8 mouse cellular contexts compared by ENCODE assay signal in the genomic region with DNA sequence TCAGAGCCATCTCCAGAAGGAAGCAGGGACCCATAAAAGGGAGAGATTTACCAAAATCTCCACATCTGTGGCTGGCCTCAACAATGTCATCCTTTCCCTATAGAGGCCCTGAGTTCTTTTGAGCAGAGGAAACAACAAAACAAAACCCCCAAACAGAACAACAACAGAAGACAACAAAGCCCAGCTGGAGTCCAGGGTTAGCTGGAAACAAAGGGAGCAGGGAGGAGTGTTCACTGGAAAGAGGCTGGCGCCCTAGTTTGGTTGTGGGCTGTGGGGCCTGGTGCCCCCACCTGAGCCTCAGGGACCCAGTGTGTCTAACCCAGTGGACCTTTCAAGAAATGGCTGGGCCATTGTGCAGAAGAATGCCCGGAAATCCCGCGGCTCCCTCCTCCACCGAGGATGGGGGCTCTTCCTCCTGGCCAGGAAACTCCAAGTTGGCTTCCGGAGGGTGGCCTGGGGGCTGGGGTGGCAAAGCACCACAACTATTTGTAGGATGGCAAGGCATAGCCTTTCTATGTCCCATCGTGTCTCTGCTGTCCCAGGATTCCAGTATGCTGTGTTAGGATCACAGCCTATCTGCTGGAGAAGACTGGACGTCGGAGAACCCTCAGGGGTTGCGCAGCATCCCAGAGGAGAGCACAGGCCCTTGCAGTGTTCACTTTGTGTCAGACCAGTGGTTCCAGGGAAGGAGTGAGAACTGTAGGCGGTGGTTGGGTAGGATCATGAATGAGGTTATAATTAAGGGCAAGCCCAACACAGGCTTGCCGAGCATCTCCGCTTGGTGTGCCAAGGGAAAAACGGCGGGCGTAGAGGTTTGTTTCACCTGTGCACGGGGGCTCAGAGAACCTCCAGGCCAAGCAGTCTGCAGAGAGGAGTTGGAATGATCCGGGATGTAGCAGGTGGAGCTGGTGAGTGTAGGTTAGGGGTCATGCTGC. TPM values are rescaled to one million over a fixed set of nuclear protein-coding genes. Genes with fewer than 3 reads are reported as not detected.
A peak's percentile ranks its signal among the peaks of the same experiment; 100 is the strongest.
DNase-seq lines count a peak whose midpoint lies in the region; ATAC-seq lines count a peak whose summit lies in the region.

No protein-coding gene starts in this region.

- H3K9me3 ChIP-seq in embryonic facial prominence, embryonic 10.5 days, result no peaks in the 10 kb centered on the region
- H3K9me3 ChIP-seq in intestine, embryonic 16.5 days (ENCODE audit: control insufficient read depth, low read length), result no peaks in the 10 kb centered on the region
- no peaks in the 10 kb centered on the region for H3K9me3 ChIP-seq in lung, embryonic 16.5 days (ENCODE audit: control insufficient read depth, low read length)

- H3K9ac ChIP-seq in intestine, embryonic 16.5 days (ENCODE audit: low read depth, low read length), result no peak overlapping the region
- H3K9ac ChIP-seq in lung, embryonic 16.5 days (ENCODE audit: low read length), result peak overlapping the region; percentile 44

- no peak for ATAC-seq in intestine, embryonic 16.5 days
- ATAC-seq in lung, embryonic 16.5 days (ENCODE audit: low read depth), result peak; percentile 61

- H3K4me1 ChIP-seq in embryonic facial prominence, embryonic 10.5 days, result peaks cover 33% of the 10 kb centered on the region
- H3K4me1 ChIP-seq in intestine, embryonic 16.5 days (ENCODE audit: control insufficient read depth, insufficient read depth, low read length), result peaks cover 9% of the 10 kb centered on the region; the same call in 1 of the 2 replicates
- 0 out of 2 replicates have a peak, but pooled peaks cover 2% of the 10 kb centered on the region for H3K4me1 ChIP-seq in lung, embryonic 16.5 days (replicated peaks; ENCODE audit: control insufficient read depth, insufficient read depth, low read length)

- no peak for DNase-seq in embryonic facial prominence, embryonic 10.5 days (ENCODE audit: low spot score)
- peak; percentile 98 for DNase-seq in heart, adult 11 months
- no peak for DNase-seq in cerebellum, postnatal 25 days
- DNase-seq in thymus, postnatal 10 days (ENCODE audit: low spot score in 2 of 2), result no peak
- DNase-seq in spleen, adult 18-20 months, result no peak
- DNase-seq in gastrocnemius, postnatal 25 days, result no peak

- peaks cover 65% of the 10 kb centered on the region for H3K27me3 ChIP-seq in embryonic facial prominence, embryonic 10.5 days (replicated peaks; ENCODE audit: low read depth, poor library complexity, severe bottlenecking)
- peaks cover 39% of the 10 kb centered on the region for H3K27me3 ChIP-seq in intestine, embryonic 16.5 days (replicated peaks; ENCODE audit: control insufficient read depth, insufficient read depth, low read length)
- H3K27me3 ChIP-seq in lung, embryonic 16.5 days (ENCODE audit: control insufficient read depth, insufficient read depth, low read depth, low read length), result peaks cover 39% of the 10 kb centered on the region

- peak overlapping the region; percentile 57 for H3K4me3 ChIP-seq in embryonic facial prominence, embryonic 10.5 days
- H3K4me3 ChIP-seq in intestine, embryonic 16.5 days (ENCODE audit: low read length), result no peak overlapping the region
- peak overlapping the region; percentile 35 for H3K4me3 ChIP-seq in lung, embryonic 16.5 days (ENCODE audit: low read length)

- 22% methylated on average over 18 of the region's 18 CpGs for WGBS in embryonic facial prominence, embryonic 10.5 days
- 40% methylated on average over 18 of the region's 18 CpGs for WGBS in intestine, embryonic 16.5 days
- 39% methylated on average over 18 of the region's 18 CpGs for WGBS in lung, embryonic 16.5 days

- peaks cover 13% of the 10 kb centered on the region for H3K36me3 ChIP-seq in embryonic facial prominence, embryonic 10.5 days (replicated peaks)
- no peaks in the 10 kb centered on the region for H3K36me3 ChIP-seq in intestine, embryonic 16.5 days (ENCODE audit: control insufficient read depth, insufficient read depth, low read length)
- no peaks in the 10 kb centered on the region for H3K36me3 ChIP-seq in lung, embryonic 16.5 days (ENCODE audit: control insufficient read depth, insufficient read depth, low read length)

- H3K4me2 ChIP-seq in intestine, embryonic 16.5 days (ENCODE audit: low read depth, low read length), result no peak overlapping the region
- peak overlapping the region; percentile 53 for H3K4me2 ChIP-seq in lung, embryonic 16.5 days (ENCODE audit: low read depth, low read length)

- no peak overlapping the region for H3K27ac ChIP-seq in embryonic facial prominence, embryonic 10.5 days (replicated peaks)
- peak overlapping the region; percentile 48; the same call in 1 of the 2 replicates for H3K27ac ChIP-seq in intestine, embryonic 16.5 days (ENCODE audit: low read length)
- H3K27ac ChIP-seq in lung, embryonic 16.5 days (ENCODE audit: low read length), result peak overlapping the region; percentile 81

RNA-seq across cellular contexts. Expression of gene Cldn5, which starts 0.8 kb away (rescaled TPM):
- 20.0 and 22.0 TPM in 2 replicates for polyA plus RNA-seq in embryonic facial prominence, embryonic 10.5 days (2016; fragmentation: Nextera tagmentation; extraction: Ambion mirVana)
- polyA plus RNA-seq in intestine, embryonic 16.5 days (2015; fragmentation: Nextera tagmentation; extraction: Ambion mirVana), result 26.0 and 27.2 TPM in 2 replicates
- polyA plus RNA-seq in lung, embryonic 16.5 days (2015; fragmentation: Nextera tagmentation; extraction: Ambion mirVana), result 130 and 134 TPM in 2 replicates
- 10 to 100 TPM in 1 of 2 experiments, 1 to 10 TPM in 1; 7.4 to 13.9 TPM for total RNA-seq in gastrocnemius, postnatal 25 days (2021)

RNA-seq across cellular contexts. Expression of gene Ufd1, which starts 35.7 kb away (rescaled TPM):
- 103 and 107 TPM in 2 replicates for polyA plus RNA-seq in embryonic facial prominence, embryonic 10.5 days (2016; fragmentation: Nextera tagmentation; extraction: Ambion mirVana)
- polyA plus RNA-seq in intestine, embryonic 16.5 days (2015; fragmentation: Nextera tagmentation; extraction: Ambion mirVana), result 58.3 and 61.0 TPM in 2 replicates
- 89.9 and 91.4 TPM in 2 replicates for polyA plus RNA-seq in lung, embryonic 16.5 days (2015; fragmentation: Nextera tagmentation; extraction: Ambion mirVana)
- 10 to 100 TPM; 38.9 to 39.8 TPM for total RNA-seq in gastrocnemius, postnatal 25 days (2021)

RNA-seq across cellular contexts. Expression of gene Cdc45, which starts 35.9 kb away (rescaled TPM):
- polyA plus RNA-seq in embryonic facial prominence, embryonic 10.5 days (2016; fragmentation: Nextera tagmentation; extraction: Ambion mirVana), result 73.8 and 77.3 TPM in 2 replicates
- polyA plus RNA-seq in intestine, embryonic 16.5 days (2015; fragmentation: Nextera tagmentation; extraction: Ambion mirVana), result 29.5 and 33.4 TPM in 2 replicates
- polyA plus RNA-seq in lung, embryonic 16.5 days (2015; fragmentation: Nextera tagmentation; extraction: Ambion mirVana), result 48.7 TPM in 2 replicates
- total RNA-seq in gastrocnemius, postnatal 25 days (2021), result 1 to 10 TPM; 2.3 to 2.5 TPM
